Mouse (Mus musculus) embryonic stem cell, embryonic (primary cell): ENCODE data around the gene Hoxb5.

Experiments
- CTCF ChIA-PET, 4 experiments: fragments of 300-600 bp in 2 of 4; fragments of 350-600 bp in 2 of 4; sonication (Branson Sonifier 250); formaldehyde crosslinking; loops; one replicate each; lab custom pipeline; 2022; ENCODE audit warnings: inconsistent platforms in 2 of 4; lab: Charles Lee
- POLR2A ChIA-PET, 4 experiments: fragments of 300-600 bp in 2 of 4; fragments of 350-600 bp in 2 of 4; sonication (Branson Sonifier 250); formaldehyde crosslinking; loops; one replicate each; lab custom pipeline; 2022; ENCODE audit warnings: antibody characterized with exemption in 4 of 4, inconsistent platforms in 1 of 4; lab: Charles Lee

The Hoxb5 gene

GRCm38 (mm10) chr11:96303151-96304099, at the start of gene Hoxb5:
TSS of gene Hoxb5 (plus strand) at chr11:96303336.
- CTCF ChIA-PET = interaction anchor here (0.6 to 3.1 kb wide), 55 partner anchors 8 to 738 kb away, joined by 3 to 21 read pairs (median 4); partner anchors contain the start of genes Hoxb1 (in 1 of the 4), Hoxb4 (in 1 of the 4), Hoxb6 (in 1 of the 4) and Hoxb8 (in 1 of the 4)
- POLR2A ChIA-PET = interaction anchor here (0.5 to 3.1 kb wide), 26 partner anchors 8 to 1471 kb away, joined by 3 to 12 read pairs (median 3); partner anchors contain the start of genes Hoxb3 (in 1 of the 4) and Hoxb8 (in 1 of the 4)

DNA sequence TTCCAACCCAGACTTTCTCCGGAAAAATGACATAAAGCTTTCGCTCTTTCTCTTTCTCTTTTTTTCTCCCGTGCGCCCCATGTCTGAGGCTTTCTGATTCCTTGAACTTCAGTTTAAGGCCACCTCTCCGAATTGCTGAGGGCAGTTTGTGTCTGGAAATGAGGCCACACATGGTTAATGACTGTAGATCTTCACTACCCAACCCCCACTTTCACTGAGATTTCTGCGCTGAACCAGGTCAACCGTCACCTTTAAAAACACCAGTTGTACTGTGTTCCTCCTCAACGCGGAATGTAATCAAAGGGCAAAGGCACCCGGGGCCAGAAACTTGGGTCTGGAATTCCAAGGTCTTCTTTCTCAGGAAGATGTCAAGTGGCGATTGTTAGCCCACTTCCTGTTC, 48.9 kb upstream of the Hoxb5 start:
- CTCF ChIA-PET = interaction anchor here in 2 of 4 experiments (0.6 to 0.7 kb wide), 3 partner anchors 17 to 637 kb away, joined by 3 to 8 read pairs (median 4); partner anchors contain the start of gene Hoxb9 (in 1 of the 2)
- POLR2A ChIA-PET = interaction anchor here (0.6 to 1.2 kb wide), 7 partner anchors 11 to 577 kb away, joined by 3 to 6 read pairs (median 4); partner anchors contain the start of gene Hoxb9 (in 1 of the 4)

- POLR2A ChIA-PET = interaction anchor here (0.6 to 1.5 kb wide), 13 partner anchors 10 to 526 kb away, joined by 3 to 5 read pairs (median 3); partner anchors contain the start of genes Atp5g1 (in 2 of the 4), Hoxb9 (in 2 of the 4) and Ube2z (in 1 of the 4)
- CTCF ChIA-PET = interaction anchor here in 3 of 4 experiments (0.6 to 2.3 kb wide), 14 partner anchors 10 to 715 kb away, joined by 3 to 7 read pairs (median 3); partner anchors contain the start of gene Atp5g1 (in 1 of the 3)
Measured at GRCm38 (mm10) chr11:96255111-96255995, 47.8 kb upstream of the Hoxb5 start.

DNA sequence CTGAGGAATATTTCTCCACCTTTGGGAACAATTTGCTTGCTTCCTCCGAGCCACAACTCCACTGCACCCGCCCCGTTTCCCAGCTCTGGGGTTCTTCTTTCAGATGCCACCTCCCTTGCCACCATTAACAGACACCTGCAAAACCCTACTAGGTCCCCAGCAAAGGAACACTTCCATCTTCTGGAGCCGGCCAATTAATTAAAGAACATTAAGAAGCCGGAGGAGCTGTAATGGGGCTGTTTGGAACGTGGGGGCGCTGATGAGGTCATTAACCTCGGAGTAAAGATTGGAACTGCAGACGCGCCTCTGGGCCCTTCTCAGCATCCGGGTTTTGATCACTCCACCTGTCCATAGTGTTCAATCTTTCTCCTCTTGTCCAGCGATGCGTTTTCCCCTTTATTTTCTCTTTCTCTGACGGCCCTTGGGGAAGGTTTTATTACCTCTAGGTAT, 47.1 kb upstream of the Hoxb5 start:
- POLR2A ChIA-PET = interaction anchor here in 3 of 4 experiments (0.6 to 1.5 kb wide), 10 partner anchors 11 to 525 kb away, joined by 3 to 5 read pairs (median 3); partner anchors contain the start of genes Atp5g1 (in 2 of the 3), Hoxb9 (in 2 of the 3) and Ube2z (in 1 of the 3)
- CTCF ChIA-PET = interaction anchor here in 3 of 4 experiments (0.6 to 2.3 kb wide), 15 partner anchors 11 to 716 kb away, joined by 3 to 7 read pairs (median 3); partner anchors contain the start of genes Atp5g1 (in 1 of the 3) and Hoxb9 (in 1 of the 3)

DNA sequence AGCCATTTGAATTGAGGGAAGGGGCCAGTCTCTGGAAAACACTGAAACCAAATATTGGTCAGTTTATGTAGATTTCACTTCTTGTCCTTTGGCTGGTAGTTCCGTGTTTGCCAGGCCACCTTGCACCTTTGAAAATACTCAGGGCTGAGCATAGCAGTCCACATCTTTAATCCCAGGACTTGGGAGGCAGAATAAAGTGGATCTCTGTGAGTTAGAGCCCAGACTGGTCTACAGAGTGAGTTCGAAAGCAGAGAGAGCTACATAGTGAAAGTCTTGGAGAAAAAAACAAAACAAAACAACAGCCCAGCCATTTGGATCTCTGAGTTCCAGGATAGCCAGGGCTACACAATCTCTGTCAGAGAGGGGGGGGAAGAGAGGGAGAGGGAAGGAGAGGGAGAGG, 46.0 kb upstream of the Hoxb5 start:
- ChIA-PET POLR2A (interaction anchor here in 2 of 4 experiments (0.6 to 0.8 kb wide), 4 partner anchors 14 to 920 kb away, joined by 3 to 14 read pairs (median 4); partner anchors contain the start of gene Hoxb9 (in 1 of the 2)), CTCF (interaction anchor here in 2 of 4 experiments (0.6 to 1.5 kb wide), 2 partner anchors 386 to 452 kb away, joined by 3 to 4 read pairs; no protein-coding TSS in a partner anchor)

DNA sequence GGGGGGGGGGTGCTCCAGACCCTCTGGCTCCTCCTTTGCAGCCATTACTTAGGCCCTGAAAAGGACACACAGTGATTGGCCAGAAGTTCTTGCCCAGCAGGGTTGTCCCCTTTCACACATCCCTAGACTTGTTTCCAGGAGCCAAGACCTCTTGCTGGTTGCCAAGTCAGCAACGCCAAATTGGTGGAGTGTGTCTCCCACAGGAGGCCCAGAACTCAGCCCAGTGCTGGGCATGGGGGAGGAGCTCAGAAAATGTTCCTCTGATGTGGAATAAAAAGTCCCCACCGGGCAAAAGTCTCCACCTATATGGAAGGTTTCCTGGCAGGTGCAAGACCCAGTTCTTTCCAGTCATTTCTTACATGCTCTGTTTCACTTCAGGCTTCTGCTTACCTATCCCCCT, 44.1 kb upstream of the Hoxb5 start:
- ChIA-PET CTCF (interaction anchor here in 1 of 4 experiments (0.6 to 1.4 kb wide), 4 partner anchors 35 to 180 kb away, joined by 3 to 4 read pairs (median 4); no protein-coding TSS in a partner anchor), POLR2A (interaction anchor here in 3 of 4 experiments (0.6 to 1.2 kb wide), 7 partner anchors 12 to 1746 kb away, joined by 3 to 12 read pairs (median 3); partner anchors contain the start of gene Hoxb9 (in 1 of the 3))

DNA sequence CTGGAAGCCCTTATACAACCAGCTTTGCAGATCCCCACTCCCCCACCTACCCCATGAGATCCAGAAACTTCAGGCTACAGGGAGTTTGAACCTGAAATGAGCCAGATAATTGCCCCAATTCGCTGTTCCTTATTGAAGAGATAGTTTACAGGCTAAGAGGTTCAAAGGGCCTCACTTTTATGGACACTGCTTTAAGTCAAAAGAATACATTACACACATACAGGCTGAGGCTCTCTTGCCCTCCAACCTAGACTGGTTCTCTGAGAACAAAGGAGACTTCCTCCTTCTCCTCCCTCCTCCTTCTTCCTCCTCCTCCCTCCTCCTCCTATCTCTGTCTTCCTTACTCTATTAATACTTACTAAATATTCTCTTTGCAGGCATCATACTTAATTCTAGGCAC, 43.6 kb upstream of the Hoxb5 start:
- ChIA-PET CTCF (interaction anchor here in 1 of 4 experiments (0.6 to 0.7 kb wide), 2 partner anchors 36 to 179 kb away, joined by 3 to 4 read pairs; no protein-coding TSS in a partner anchor), POLR2A (interaction anchor here in 1 of 4 experiments (0.7 to 1.2 kb wide), 3 partner anchors 12 to 1746 kb away, joined by 3 read pairs; partner anchors contain the start of gene Hoxb9)

DNA sequence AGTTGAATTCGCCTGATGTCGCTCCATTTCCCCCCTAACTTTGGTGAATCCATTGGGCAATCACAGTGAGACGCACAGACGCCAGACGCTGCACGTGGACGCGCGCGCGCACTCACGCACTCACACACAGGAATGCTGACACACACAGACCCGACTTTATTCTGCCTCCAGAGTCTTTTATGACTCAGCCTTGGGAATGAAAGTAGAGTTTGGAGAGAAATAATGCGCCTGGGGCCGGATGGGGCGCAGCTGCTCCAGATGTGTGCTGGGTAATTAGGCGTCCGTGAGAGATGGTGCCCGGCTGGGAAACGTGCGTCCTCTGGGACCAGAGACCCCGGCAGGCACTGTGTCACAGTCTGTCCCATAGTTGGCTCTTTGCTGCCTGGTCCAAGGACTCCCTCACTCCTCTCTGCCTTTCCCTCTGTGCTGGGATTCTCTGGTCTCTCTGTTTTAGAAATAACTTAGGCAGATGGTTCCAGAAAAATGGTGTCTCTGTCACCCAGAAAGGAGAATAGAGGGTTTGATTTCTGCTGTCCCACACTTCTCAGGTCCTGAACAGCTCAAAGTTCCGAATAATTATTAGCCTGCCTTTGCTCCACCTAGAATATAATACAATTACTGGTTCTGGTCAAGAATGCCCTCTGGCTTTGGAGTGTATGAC, 42.7 kb upstream of the Hoxb5 start:
- ChIA-PET POLR2A (interaction anchor here in 3 of 4 experiments (0.6 to 2.5 kb wide), 7 partner anchors 8 to 61 kb away, joined by 3 to 20 read pairs (median 5); partner anchors contain the start of gene Hoxb9 (in 1 of the 3)), CTCF (interaction anchor here in 3 of 4 experiments (0.5 to 2.2 kb wide), 6 partner anchors 10 to 99 kb away, joined by 3 to 22 read pairs (median 14); partner anchors contain the start of gene Hoxb9 (in 2 of the 3))

DNA sequence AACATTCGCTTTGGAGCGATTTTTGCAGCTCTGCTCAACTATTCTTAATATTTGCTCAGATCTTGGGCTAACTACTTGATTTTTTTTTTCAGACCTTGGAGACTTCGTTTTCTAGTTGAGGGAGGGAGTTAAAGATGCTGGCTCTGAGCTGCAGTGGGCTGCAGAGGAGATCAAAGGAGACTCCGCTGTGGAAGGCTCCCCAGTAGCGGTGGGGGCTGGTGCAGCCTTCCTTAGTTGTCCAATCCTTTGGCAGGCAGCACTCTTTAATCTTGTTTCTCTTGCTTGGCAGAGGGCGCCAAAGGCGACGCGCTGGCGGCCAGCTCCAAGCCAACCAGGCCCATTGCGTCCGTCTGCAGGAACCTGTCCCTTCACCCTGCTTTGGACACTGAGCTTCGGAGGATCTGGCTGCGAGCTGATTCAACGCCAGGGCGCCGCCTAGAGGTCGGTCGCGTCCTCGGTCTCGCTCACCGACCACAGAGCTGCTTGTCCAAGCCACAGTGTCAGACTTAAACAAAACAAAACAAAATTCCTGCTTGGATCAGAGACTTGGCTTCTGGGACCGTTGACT, 41.7 kb upstream of the Hoxb5 start:
- POLR2A ChIA-PET = interaction anchor here (0.6 to 2.5 kb wide), 18 partner anchors 9 to 186 kb away, joined by 3 to 20 read pairs (median 4); partner anchors contain the start of genes Hoxb9 (in 4 of the 4), Atp5g1 (in 1 of the 4) and Hoxb5 (in 1 of the 4)
- CTCF ChIA-PET = interaction anchor here (0.5 to 2.2 kb wide), 73 partner anchors 9 to 1328 kb away, joined by 3 to 22 read pairs (median 3); partner anchors contain the start of genes Hoxb9 (in 2 of the 4) and Hoxb8 (in 1 of the 4)

DNA sequence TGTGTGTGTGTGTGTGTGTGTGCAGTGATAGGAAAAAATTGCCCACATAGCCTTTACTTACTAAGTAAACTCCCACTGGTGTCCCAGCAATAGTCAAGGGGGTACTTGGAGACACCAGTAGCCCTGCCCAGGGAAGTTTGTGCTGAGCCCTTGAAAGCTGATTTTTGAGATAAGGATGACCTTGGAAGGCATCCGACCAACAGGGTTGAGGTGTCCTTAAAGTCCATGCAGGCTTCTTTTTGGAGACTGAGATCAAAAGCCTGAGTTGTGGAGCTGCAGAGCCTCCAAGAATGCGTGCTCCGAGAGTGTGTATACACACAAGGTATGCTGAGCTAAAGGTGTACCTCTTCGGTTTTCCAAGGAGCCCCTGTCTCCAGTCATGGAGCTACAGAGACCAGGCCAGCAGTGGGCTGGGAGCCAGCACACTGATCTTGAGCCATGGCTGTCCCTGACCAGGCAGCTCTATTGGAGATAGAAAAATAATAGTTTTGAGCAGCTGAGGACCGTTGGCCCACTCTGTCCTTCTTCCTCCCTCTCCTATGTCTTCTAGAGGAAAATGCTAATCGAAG, 40.8 kb upstream of the Hoxb5 start:
- ChIA-PET POLR2A (interaction anchor here (0.7 to 2.5 kb wide), 10 partner anchors 8 to 114 kb away, joined by 4 to 20 read pairs (median 8); partner anchors contain the start of gene Hoxb9 (in 4 of the 4)), CTCF (interaction anchor here (0.5 to 2.2 kb wide), 48 partner anchors 8 to 1327 kb away, joined by 3 to 24 read pairs (median 4); partner anchors contain the start of genes Hoxb9 (in 2 of the 4) and Hoxb8 (in 1 of the 4))

- ChIA-PET CTCF (interaction anchor here in 1 of 4 experiments (0.7 to 1.0 kb wide), 2 partner anchors 118 to 390 kb away, joined by 3 to 4 read pairs; no protein-coding TSS in a partner anchor), POLR2A (interaction anchor here in 1 of 4 experiments (0.7 to 0.9 kb wide), 2 partner anchors 88 to 129 kb away, joined by 3 read pairs; no protein-coding TSS in a partner anchor)
Measured at GRCm38 (mm10) chr11:96263636-96264389, 39.3 kb upstream of the Hoxb5 start.

DNA sequence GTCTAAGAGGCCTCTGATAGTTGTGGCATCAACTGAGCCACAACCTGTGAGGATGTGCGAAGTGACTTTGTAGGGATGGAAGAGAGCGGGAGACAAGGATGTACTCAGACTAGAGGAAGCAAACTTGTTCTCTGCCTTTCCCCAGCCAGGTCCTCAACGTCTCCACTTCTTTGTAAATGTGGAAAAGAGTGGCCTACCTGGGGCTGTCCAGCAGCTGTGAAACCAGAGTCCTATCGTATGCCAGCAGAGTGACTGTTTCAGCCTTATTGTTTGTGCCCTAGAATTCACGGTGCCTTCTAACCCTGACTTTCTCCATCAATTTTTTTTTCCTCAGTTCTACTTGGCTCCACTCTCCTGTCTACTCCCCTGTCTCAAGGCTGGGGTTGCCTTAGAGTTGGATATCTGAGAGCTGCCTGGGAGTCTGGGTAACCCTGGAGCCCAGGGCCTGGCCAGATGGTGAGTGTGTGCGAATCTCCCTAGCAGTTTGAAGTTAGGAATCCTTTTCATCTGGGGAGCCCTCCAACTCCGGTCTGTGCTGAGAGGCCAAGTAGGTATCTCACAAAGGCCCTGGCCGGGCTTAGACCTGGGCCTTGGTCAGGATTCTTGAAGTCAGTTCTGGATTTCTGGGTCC, 38.6 kb upstream of the Hoxb5 start:
- ChIA-PET CTCF (interaction anchor here in 2 of 4 experiments (0.7 to 1.0 kb wide), 2 partner anchors 189 to 389 kb away, joined by 3 to 4 read pairs; partner anchors contain the start of gene Atp5g1 (in 1 of the 2)), POLR2A (interaction anchor here in 2 of 4 experiments (0.7 to 1.5 kb wide), 4 partner anchors 11 to 129 kb away, joined by 3 to 4 read pairs (median 3); partner anchors contain the start of gene Hoxb13 (in 1 of the 2))

DNA sequence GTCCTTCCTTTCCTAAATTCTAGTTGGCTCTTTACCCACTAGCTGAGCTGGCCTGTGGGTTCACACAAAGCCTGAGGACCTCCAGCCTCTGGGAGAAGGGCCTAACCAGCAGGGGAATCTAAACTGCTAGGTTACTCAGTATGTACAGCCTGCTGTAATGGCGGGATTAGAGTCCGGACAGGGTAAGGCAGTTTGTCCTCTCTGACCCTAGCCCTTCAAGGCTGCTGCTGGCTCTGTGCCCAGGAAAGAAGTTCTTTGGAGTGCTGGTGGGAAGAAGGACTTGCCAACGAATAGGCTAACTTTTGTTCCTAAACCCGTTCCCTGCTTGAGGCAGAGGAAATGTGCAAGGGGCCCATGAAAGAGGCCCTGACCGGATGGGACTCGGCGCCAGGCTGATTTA, 37.2 kb upstream of the Hoxb5 start:
- ChIA-PET CTCF (interaction anchor here in 1 of 4 experiments (0.6 kb wide), 1 partner anchor 31 kb away, joined by 3 read pairs; no protein-coding TSS in a partner anchor), POLR2A (interaction anchor here in 2 of 4 experiments (0.6 to 1.5 kb wide), 3 partner anchors 72 to 556 kb away, joined by 3 to 4 read pairs (median 3); partner anchors contain the start of gene Hoxb13 (in 1 of the 2))
